28 mouse cellular contexts compared by ENCODE assay signal in the genomic region with DNA sequence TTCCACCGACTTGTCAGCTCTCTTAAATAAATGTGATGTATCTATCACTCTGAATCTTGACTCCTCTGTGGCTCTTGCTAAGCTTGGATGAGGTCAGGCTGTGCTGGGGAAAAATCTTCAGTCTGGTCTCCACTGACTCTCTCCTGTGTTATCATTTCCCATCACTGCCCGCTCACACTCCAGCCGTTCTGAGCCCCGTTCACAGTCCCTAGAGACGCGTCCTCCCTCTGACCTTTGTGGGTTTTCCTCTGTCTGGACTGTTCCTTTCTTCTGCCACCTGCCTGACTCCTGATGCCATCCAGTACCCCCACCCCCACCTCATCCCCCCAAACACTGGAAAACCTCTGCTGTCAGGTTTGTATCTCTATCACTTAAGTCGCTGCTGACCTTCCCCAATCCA. TPM values are rescaled to one million over a fixed set of nuclear protein-coding genes. Genes with fewer than 3 reads are reported as not detected.
A peak's percentile ranks its signal among the peaks of the same experiment; 100 is the strongest.
DNase-seq lines count a peak whose midpoint lies in the region; ATAC-seq and TF ChIP-seq lines count a peak whose summit lies in the region.
"Had no signal": no experiment of that assay in that cellular context is flagged by ENCODE, and none has a peak within 500 bp of the region (broad histone marks: within the 10 kb centered on the region; RNA-seq: fewer than 3 reads in every experiment).

No protein-coding gene starts in this region.

- 17% methylated on average over 7 of the region's 7 CpGs for WGBS in heart, embryonic 12.5 days
- WGBS in heart, adult 2 months, result 69% methylated on average over 7 of the region's 7 CpGs
- 48% methylated on average over 7 of the region's 7 CpGs for WGBS in neural tube, embryonic 11.5 days
- WGBS in hindbrain, embryonic 14.5 days, result 43% methylated on average over 7 of the region's 7 CpGs

- H3K27ac ChIP-seq in heart, embryonic 12.5 days (ENCODE audit: poor library complexity, severe bottlenecking), result peak overlapping the region; percentile 15; the same call in 1 of the 2 replicates
- H3K27ac ChIP-seq in heart, adult 2 months, result no peak overlapping the region
- H3K27ac ChIP-seq in layer of hippocampus, adult 2 months, result 0 out of 2 replicates have a peak overlapping the region, but pooled peaks have one; percentile 32
- H3K27ac ChIP-seq in neural tube, embryonic 11.5 days (ENCODE audit: low read depth, low read length), result 0 out of 2 replicates have a peak overlapping the region, but pooled peaks have one; percentile 39
- H3K27ac ChIP-seq in hindbrain, embryonic 14.5 days, result peak overlapping the region; percentile 29; the same call in 1 of the 2 replicates
- H3K27ac ChIP-seq: embryonic facial prominence, embryonic 12.5 days; kidney, embryonic 15.5 days; liver, embryonic 12.5 days; neural tube, embryonic 12.5 days had no signal

- no peak overlapping the region for H3K4me3 ChIP-seq in heart, embryonic 12.5 days
- H3K4me3 ChIP-seq in heart, adult 2 months, result no peak overlapping the region
- no peak overlapping the region for H3K4me3 ChIP-seq in layer of hippocampus, adult 2 months
- no peak overlapping the region for H3K4me3 ChIP-seq in neural tube, embryonic 11.5 days (ENCODE audit: low read depth, low read length)
- H3K4me3 ChIP-seq in hindbrain, embryonic 14.5 days (replicated peaks; ENCODE audit: low read length), result no peak overlapping the region
- H3K4me3 ChIP-seq: embryonic facial prominence, embryonic 12.5 days; kidney, embryonic 15.5 days; liver, embryonic 12.5 days; neural tube, embryonic 12.5 days had no signal

- ATAC-seq in heart, embryonic 12.5 days (ENCODE audit: insufficient number of reproducible peaks, low FRiP score), result 0 out of 2 replicates have a peak, but pooled peaks have one; percentile 36
- no peak for ATAC-seq in neural tube, embryonic 11.5 days (ENCODE audit: insufficient read depth, low FRiP score, low TSS enrichment)
- no peak for ATAC-seq in hindbrain, embryonic 14.5 days (ENCODE audit: low FRiP score)
- ATAC-seq: CD4-positive, CD25-positive, alpha-beta regulatory T cell, adult 4 months; forebrain, embryonic 14.5 days; liver, embryonic 12.5 days; liver, postnatal 0 days had no signal

- intact Hi-C loops in heart, adult 2 months (cut with DNase I), result no loop called here

- no peaks in the 10 kb centered on the region for H3K36me3 ChIP-seq in heart, embryonic 12.5 days
- no peaks in the 10 kb centered on the region for H3K36me3 ChIP-seq in heart, adult 2 months (ENCODE audit: control insufficient read depth, insufficient read depth, low read length)
- no peaks in the 10 kb centered on the region for H3K36me3 ChIP-seq in neural tube, embryonic 11.5 days (ENCODE audit: control insufficient read depth, insufficient read depth, low read length)
- H3K36me3 ChIP-seq in hindbrain, embryonic 14.5 days (replicated peaks; ENCODE audit: control insufficient read depth, insufficient read depth), result no peaks in the 10 kb centered on the region
- H3K36me3 ChIP-seq: embryonic facial prominence, embryonic 12.5 days; kidney, embryonic 15.5 days; liver, embryonic 12.5 days; neural tube, embryonic 12.5 days had no signal

- no peak for TF ChIP-seq CTCF in heart, adult 2 months (IDR thresholded peaks at IDR 0.05)
- TF ChIP-seq CTCF in layer of hippocampus, adult 2 months (conservative IDR thresholded peaks at IDR 0.05), result no peak

- no peak for TF ChIP-seq POLR2A in heart, adult 2 months (IDR thresholded peaks at IDR 0.05; ENCODE audit: insufficient read depth, low read depth, low read length)

- DNase-seq in heart, adult 2 months, result no peak
- no peak for DNase-seq in layer of hippocampus, adult 2 months (ENCODE audit: low spot score in 2 of 2)
- DNase-seq in layer of hippocampus, postnatal 14 days (ENCODE audit: low spot score in 2 of 2), result no peak
- peak; percentile 57 for DNase-seq in neural tube, embryonic 11.5 days (ENCODE audit: low spot score)
- DNase-seq in neural tube, embryonic 10.5 days (ENCODE audit: extremely low spot score, low spot score), result no peak
- no peak for DNase-seq in hindbrain, embryonic 14.5 days (ENCODE audit: low spot score)
- no peak for DNase-seq in urinary bladder, postnatal 25 days (ENCODE audit: low spot score)
- DNase-seq: adrenal gland, postnatal 36 days; cerebellum, adult 18-20 months; gastrocnemius, postnatal 25 days; heart, adult 18-20 months; heart, postnatal 14 days; kidney, adult 18-20 months; kidney, postnatal 36 days; layer of hippocampus, postnatal 36 days; left cerebral cortex, postnatal 4 days; liver, postnatal 0 days; lung, postnatal 36 days; right cerebral cortex, postnatal 14 days; thymus, postnatal 4 days had no signal

- H3K9ac ChIP-seq in heart, embryonic 12.5 days, result 0 out of 2 replicates have a peak overlapping the region, but pooled peaks have one; percentile 5
- H3K9ac ChIP-seq in heart, adult 2 months (ENCODE audit: low read depth, low read length), result no peak overlapping the region
- H3K9ac ChIP-seq in neural tube, embryonic 11.5 days (ENCODE audit: low read length), result no peak overlapping the region
- H3K9ac ChIP-seq in hindbrain, embryonic 14.5 days, result no peak overlapping the region
- H3K9ac ChIP-seq: embryonic facial prominence, embryonic 12.5 days; kidney, embryonic 15.5 days; liver, embryonic 12.5 days; liver, postnatal 0 days; neural tube, embryonic 12.5 days had no signal

- H3K9me3 ChIP-seq in heart, embryonic 12.5 days (replicated peaks), result no peaks in the 10 kb centered on the region
- no peaks in the 10 kb centered on the region for H3K9me3 ChIP-seq in neural tube, embryonic 11.5 days (ENCODE audit: control insufficient read depth, low read length)
- H3K9me3 ChIP-seq in hindbrain, embryonic 14.5 days (ENCODE audit: control insufficient read depth, low read length), result no peaks in the 10 kb centered on the region
- H3K9me3 ChIP-seq: embryonic facial prominence, embryonic 12.5 days; kidney, embryonic 15.5 days; liver, embryonic 12.5 days; neural tube, embryonic 12.5 days had no signal

- TF ChIP-seq EP300 in heart, adult 2 months (IDR thresholded peaks at IDR 0.05; ENCODE audit: insufficient read depth, low read depth, low read length), result no peak

- peaks cover 42% of the 10 kb centered on the region for H3K4me1 ChIP-seq in heart, embryonic 12.5 days (replicated peaks)
- no peaks in the 10 kb centered on the region for H3K4me1 ChIP-seq in heart, adult 2 months (ENCODE audit: control insufficient read depth, insufficient read depth, low read length)
- H3K4me1 ChIP-seq in neural tube, embryonic 11.5 days (ENCODE audit: control insufficient read depth, insufficient read depth, low read length), result peaks cover 9% of the 10 kb centered on the region; the same call in 1 of the 2 replicates
- peaks cover 44% of the 10 kb centered on the region for H3K4me1 ChIP-seq in hindbrain, embryonic 14.5 days (replicated peaks; ENCODE audit: control insufficient read depth, insufficient read depth, low read length)
- H3K4me1 ChIP-seq: liver, embryonic 12.5 days had no signal

- no peak overlapping the region for H3K4me2 ChIP-seq in heart, embryonic 12.5 days
- H3K4me2 ChIP-seq in neural tube, embryonic 11.5 days (ENCODE audit: low read depth), result no peak overlapping the region
- H3K4me2 ChIP-seq in hindbrain, embryonic 14.5 days (replicated peaks), result no peak overlapping the region
- H3K4me2 ChIP-seq: embryonic facial prominence, embryonic 12.5 days; kidney, embryonic 15.5 days; liver, embryonic 12.5 days; neural tube, embryonic 12.5 days had no signal

- no peaks in the 10 kb centered on the region for H3K79me2 ChIP-seq in heart, adult 2 months (replicated peaks; ENCODE audit: control insufficient read depth, insufficient read depth, low read length)

- no peaks in the 10 kb centered on the region for H3K27me3 ChIP-seq in heart, embryonic 12.5 days (replicated peaks)
- H3K27me3 ChIP-seq in heart, adult 2 months (ENCODE audit: control insufficient read depth, insufficient read depth, low read length), result no peaks in the 10 kb centered on the region
- no peaks in the 10 kb centered on the region for H3K27me3 ChIP-seq in neural tube, embryonic 11.5 days (ENCODE audit: control insufficient read depth, insufficient read depth, low read length)
- no peaks in the 10 kb centered on the region for H3K27me3 ChIP-seq in hindbrain, embryonic 14.5 days (ENCODE audit: control insufficient read depth, insufficient read depth, low read length)
- H3K27me3 ChIP-seq: embryonic facial prominence, embryonic 12.5 days; kidney, embryonic 15.5 days; neural tube, embryonic 12.5 days had no signal

RNA-seq across cellular contexts. Expression of a gene that starts 23.0 kb away (rescaled TPM):
- 8.5 and 8.7 TPM in 2 replicates for polyA plus RNA-seq in heart, embryonic 12.5 days (2016; fragmentation: Nextera tagmentation; extraction: Ambion mirVana)
- under 1 TPM; 0.25 to 0.31 TPM for total RNA-seq in heart, adult 2 months (2021)
- polyA plus RNA-seq in heart, adult 2 months (2012; rRNA removed), result 0.18 and 0.44 TPM in 2 replicates
- 100 to 1,000 TPM; 101 to 111 TPM for total RNA-seq in layer of hippocampus, adult 2 months (2021)
- 10 to 100 TPM; 79.3 to 93.2 TPM for total RNA-seq in layer of hippocampus, postnatal 14 days (2021)
- polyA plus RNA-seq in neural tube, embryonic 11.5 days (2014; fragmentation: Nextera tagmentation; extraction: Ambion mirVana), result 16.4 and 19.2 TPM in 2 replicates
- polyA plus RNA-seq in hindbrain, embryonic 14.5 days (2014; fragmentation: Nextera tagmentation; extraction: Ambion mirVana), result 33.9 and 34.2 TPM in 2 replicates
- total RNA-seq: common myeloid progenitor, adult 5-6 weeks had no signal
- polyA plus RNA-seq: CD4-positive, CD25-positive, alpha-beta regulatory T cell, adult 4 months had no signal
